Mouse (Mus musculus) heart, embryonic 14.5 days (tissue): ENCODE measurements at regions not wholly inside any gene's neighbourhood (a gene's known extent, or its start where the extent isn't known, plus 50 kb on each side); places are given as distances from the start of the nearest gene placed in this dataset.

Experiments used
- ATAC-seq: fragments of 200-750 bp; cut with Nextera tagmentation; 2 replicates; pipeline ENCODE4 v1.8.0; 2017; ENCODE audit warnings: low read depth, moderate TSS enrichment; ENCODE audit not compliant: insufficient number of reproducible peaks, insufficient read depth, low FRiP score
- H3K27ac ChIP-seq, 2 experiments: fragments of 200-500 bp in 1 of 2; fragments of 300-500 bp in 1 of 2; sonication (generic) in 1 of 2; replicated peaks in 1 of 2; 2 replicates each; pipeline ENCODE4 v1.5.1; 2012 to 2014; ENCODE audit warnings: low read depth in 2 of 2, low read length in 2 of 2, control low read depth in 1 of 2, mild to moderate bottlenecking in 1 of 2, mixed read lengths in 1 of 2; ENCODE audit not compliant: control insufficient read depth in 1 of 2, insufficient read depth in 1 of 2
- H3K27me3 ChIP-seq: fragments of 300-500 bp; sonication (generic); 2 replicates; pipeline ENCODE4 v1.6.1; 2014; ENCODE audit warnings: mild to moderate bottlenecking, low read length, control low read depth; ENCODE audit not compliant: control insufficient read depth, insufficient read depth
- H3K36me3 ChIP-seq: fragments of 300-500 bp; sonication (generic); 2 replicates; pipeline ENCODE4 v1.6.1; 2014; ENCODE audit warnings: mild to moderate bottlenecking, control low read depth, low read length, mixed read lengths; ENCODE audit not compliant: control insufficient read depth, insufficient read depth
- H3K4me1 ChIP-seq, 2 experiments: fragments of 200-500 bp in 1 of 2; fragments of 300-500 bp in 1 of 2; sonication (generic) in 1 of 2; 2 replicates each; pipeline ENCODE4 v1.6.1; 2012 to 2014; ENCODE audit warnings: low read length in 2 of 2, control low read depth in 1 of 2, mixed read lengths in 1 of 2; ENCODE audit not compliant: control insufficient read depth in 2 of 2, insufficient read depth in 2 of 2
- H3K4me2 ChIP-seq: fragments of 300-500 bp; sonication (generic); 2 replicates; pipeline ENCODE4 v1.6.1; 2014; ENCODE audit warnings: mild to moderate bottlenecking, low read length
- H3K4me3 ChIP-seq, 2 experiments: fragments of 200-500 bp in 1 of 2; fragments of 300-500 bp in 1 of 2; sonication (generic) in 1 of 2; 2 replicates each; pipeline ENCODE4 v1.5.1; 2012 to 2014; ENCODE audit warnings: low read length in 2 of 2, mild to moderate bottlenecking in 2 of 2, control low read depth in 1 of 2, low read depth in 1 of 2, moderate library complexity in 1 of 2; ENCODE audit not compliant: control insufficient read depth in 1 of 2, insufficient read depth in 1 of 2
- H3K9ac ChIP-seq: fragments of 300-500 bp; sonication (generic); 2 replicates; pipeline ENCODE4 v1.6.1; 2014; ENCODE audit warnings: mild to moderate bottlenecking, low read length
- H3K9me3 ChIP-seq: fragments of 300-500 bp; sonication (generic); 2 replicates; pipeline ENCODE4 v1.6.1; 2016; ENCODE audit warnings: low read length, control low read depth; ENCODE audit not compliant: control insufficient read depth
- WGBS: fragments of 180-500 bp; shearing (Covaris S2); extraction: QIAGEN DNeasy Blood & Tissue Kit; methylation state at CpG from one replicate; pipeline ENCODE4 v1.1.7; 2014; 5-methylcytosine and 5-hydroxymethylcytosine counted together

- no peak overlapping the region for H3K4me3 ChIP-seq
- no peak for ATAC-seq
- no peaks in the 10 kb centered on the region for H3K27me3 ChIP-seq
- H3K27ac ChIP-seq: no peak overlapping the region
- no peaks in the 10 kb centered on the region for H3K36me3 ChIP-seq
- no peak overlapping the region for H3K9ac ChIP-seq
- H3K4me2 ChIP-seq: no peak overlapping the region
- no peaks in the 10 kb centered on the region for H3K9me3 ChIP-seq
- no peaks in the 10 kb centered on the region for H3K4me1 ChIP-seq
Measured at GRCm38 (mm10) chr1:55866677-55867076, 461.0 kb downstream of the Plcl1 start.

GRCm38 (mm10) chr1:55873583-55873982 lies 467.9 kb downstream of the Plcl1 start:
- Histone ChIP-seq H3K4me3 (no peak overlapping the region), H3K36me3 (no peaks in the 10 kb centered on the region), H3K27ac (no peak overlapping the region), H3K4me1 (no peaks in the 10 kb centered on the region), H3K4me2 (no peak overlapping the region), H3K27me3 (no peaks in the 10 kb centered on the region), H3K9me3 (no peaks in the 10 kb centered on the region), H3K9ac (no peak overlapping the region)
- WGBS: 73% methylated on average over 4 of the region's 4 CpGs
- ATAC-seq: no peak

GRCm38 (mm10) chr1:55874143-55874867 lies 468.6 kb downstream of the Plcl1 start:
- ATAC-seq: no peak; the same call in 1 of the 2 replicates
- Histone ChIP-seq H3K9me3 (no peaks in the 10 kb centered on the region), H3K4me2 (no peak overlapping the region), H3K27ac (no peak overlapping the region), H3K36me3 (no peaks in the 10 kb centered on the region), H3K4me1 (no peaks in the 10 kb centered on the region), H3K27me3 (no peaks in the 10 kb centered on the region), H3K9ac (no peak overlapping the region), H3K4me3 (no peak overlapping the region)
- 11% methylated on average over 7 of the region's 7 CpGs for WGBS

DNA sequence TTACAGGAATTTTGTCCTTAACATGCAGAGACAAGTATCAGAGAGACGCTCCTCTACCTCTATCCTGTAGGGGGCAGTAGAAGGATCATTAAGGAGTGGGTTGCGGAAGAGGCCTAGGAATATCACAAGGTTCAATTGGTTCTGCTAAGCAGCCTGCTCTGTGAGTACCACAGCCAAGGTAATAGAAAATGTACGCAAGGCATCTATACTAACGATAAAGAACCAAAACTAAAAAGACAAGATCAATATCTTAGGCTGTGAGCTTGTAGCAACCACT lies 469.1 kb downstream of the Plcl1 start:
- Histone ChIP-seq H3K27ac (no peak overlapping the region), H3K27me3 (no peaks in the 10 kb centered on the region), H3K4me1 (no peaks in the 10 kb centered on the region), H3K9ac (no peak overlapping the region), H3K9me3 (no peaks in the 10 kb centered on the region), H3K36me3 (no peaks in the 10 kb centered on the region), H3K4me3 (no peak overlapping the region), H3K4me2 (no peak overlapping the region)
- 65% methylated on average over 4 of the region's 4 CpGs for WGBS
- no peak for ATAC-seq

- H3K4me1 ChIP-seq: peaks cover 7 to 12% of the 10 kb centered on the region in 2 experiments; a peak in 2 of 4 replicates
- H3K9ac ChIP-seq: no peak overlapping the region
- no peak overlapping the region for H3K4me3 ChIP-seq
- H3K36me3 ChIP-seq: no peaks in the 10 kb centered on the region
- H3K27ac ChIP-seq: no peak overlapping the region
- H3K9me3 ChIP-seq: no peaks in the 10 kb centered on the region
- peaks cover 24% of the 10 kb centered on the region for H3K27me3 ChIP-seq
- H3K4me2 ChIP-seq: no peak overlapping the region
- ATAC-seq: no peak
Measured at GRCm38 (mm10) chr1:55884576-55884975, 478.9 kb downstream of the Plcl1 start.

GRCm38 (mm10) chr1:55886383-55887070 lies 480.8 kb downstream of the Plcl1 start:
- no peak overlapping the region for H3K27ac ChIP-seq
- H3K36me3 ChIP-seq: no peaks in the 10 kb centered on the region
- H3K4me1 ChIP-seq: peaks cover 7 to 12% of the 10 kb centered on the region in 2 experiments; a peak in 2 of 4 replicates
- no peak overlapping the region for H3K4me2 ChIP-seq
- no peaks in the 10 kb centered on the region for H3K9me3 ChIP-seq
- no peak for ATAC-seq
- whole genome bisulfite sequencing: 27% methylated on average over 5 of the region's 5 CpGs
- peaks cover 42% of the 10 kb centered on the region for H3K27me3 ChIP-seq
- no peak overlapping the region for H3K4me3 ChIP-seq
- no peak overlapping the region for H3K9ac ChIP-seq

- Histone ChIP-seq H3K4me2 (peak overlapping the region; percentile 57; the same call in 1 of the 2 replicates), H3K36me3 (no peaks in the 10 kb centered on the region), H3K9ac (no peak overlapping the region), H3K4me1 (peaks cover 7 to 12% of the 10 kb centered on the region in 2 experiments; a peak in 2 of 4 replicates), H3K27ac (no peak overlapping the region), H3K27me3 (peaks cover 49% of the 10 kb centered on the region), H3K9me3 (no peaks in the 10 kb centered on the region), H3K4me3 (no peak overlapping the region)
- 42% methylated on average over 7 of the region's 7 CpGs for WGBS
- no peak for ATAC-seq
Measured at GRCm38 (mm10) chr1:55887386-55887785, 481.7 kb downstream of the Plcl1 start.
